Mouse (Mus musculus) liver, adult 2 months (tissue): ENCODE data around the gene Mlxip. TPM values are rescaled to one million over a fixed set of nuclear protein-coding genes. Genes with fewer than 3 reads are reported as not detected.

ENCODE experiments used
- DNase-seq: peaks from one replicate; pipeline ENCODE4 v3.0.0-alpha.2; 2011; ENCODE audit warnings: low read depth, low spot score; ENCODE audit errors: extremely low read depth
- H3K27ac ChIP-seq: fragments of 200-500 bp; replicated peaks from 2 replicates; pipeline ENCODE4 v1.5.1; 2012; ENCODE audit warnings: low read depth, mild to moderate bottlenecking, control low read depth, inconsistent platforms, low read length; ENCODE audit not compliant: insufficient read depth
- H3K27me3 ChIP-seq: fragments of 200-500 bp; 2 replicates; pipeline ENCODE4 v1.6.1; 2012; ENCODE audit warnings: mild to moderate bottlenecking, moderate library complexity, low read length, inconsistent platforms; ENCODE audit not compliant: control insufficient read depth, insufficient read depth
- H3K36me3 ChIP-seq: fragments of 200-500 bp; 2 replicates; pipeline ENCODE4 v1.6.1; 2012; ENCODE audit warnings: low read length, inconsistent platforms; ENCODE audit not compliant: control insufficient read depth, insufficient read depth
- H3K4me1 ChIP-seq: fragments of 200-500 bp; 2 replicates; pipeline ENCODE4 v1.6.1; 2011; ENCODE audit warnings: low read length; ENCODE audit not compliant: control insufficient read depth, insufficient read depth
- H3K4me3 ChIP-seq: fragments of 200-500 bp; 2 replicates; pipeline ENCODE4 v1.5.1; 2011; ENCODE audit warnings: low read depth, mild to moderate bottlenecking, control low read depth, low read length, moderate library complexity; ENCODE audit not compliant: insufficient read depth
- H3K79me2 ChIP-seq: fragments of 200-500 bp; 2 replicates; pipeline ENCODE4 v1.6.1; 2012; ENCODE audit warnings: inconsistent platforms, mild to moderate bottlenecking, low read length, moderate library complexity; ENCODE audit not compliant: control insufficient read depth, insufficient read depth
- H3K9ac ChIP-seq: fragments of 200-500 bp; 2 replicates; pipeline ENCODE4 v1.6.1; 2012; ENCODE audit warnings: low read depth, mild to moderate bottlenecking, control low read depth, inconsistent platforms, low read length
- CTCF ChIP-seq: fragments of 200-500 bp; IDR thresholded peaks from 2 replicates; pipeline ENCODE4 v1.5.1; 2011; ENCODE audit warnings: low read depth, low read length, control low read depth
- POLR2A ChIP-seq: fragments of 200-500 bp; IDR thresholded peaks from 2 replicates; pipeline ENCODE4 v1.6.1; 2011; ENCODE audit warnings: low read length, control low read depth; ENCODE audit not compliant: insufficient read depth; ENCODE audit errors: extremely low read depth
- WGBS: fragments of 180-500 bp; shearing (Covaris S2); methylation state at CpG from one replicate; pipeline ENCODE4 v1.1.7; 2018; 5-methylcytosine and 5-hydroxymethylcytosine counted together
- polyA plus RNA-seq: library from polyadenylated mRNA; depleted of rRNA; stranded (reverse); fragments of >200 nt; gene quantifications from 2 replicates; pipeline ENCODE4 v1.2.3, GENCODE M21; 2012
- total RNA-seq: library from RNA; depleted of rRNA; stranded (reverse); fragments of >200 nt; gene quantifications from 2 replicates; pipeline ENCODE4 v1.2.3, GENCODE M21; 2014

The Mlxip gene
- total and polyA plus RNA-seq, 2 experiments, result 2.0 to 5.1 TPM

GRCm38 (mm10) chr5:123397786-123398185 lies 3.2 kb downstream of the Mlxip start:
- Histone ChIP-seq H3K36me3 (no peaks in the 10 kb centered on the region), H3K9ac (no peak overlapping the region), H3K4me3 (peak overlapping the region; percentile 18; the same call in 1 of the 2 replicates), H3K27ac (peak overlapping the region; percentile 57), H3K4me1 (peaks cover 3% of the 10 kb centered on the region), H3K79me2 (peaks cover 16% of the 10 kb centered on the region; the same call in 1 of the 2 replicates), H3K27me3 (no peaks in the 10 kb centered on the region)
- WGBS, result 70% methylated on average over 11 of the region's 11 CpGs
- no peak for TF ChIP-seq POLR2A
- no peak for TF ChIP-seq CTCF
- peak; percentile 55 for DNase-seq

GRCm38 (mm10) chr5:123398856-123399498 lies 4.4 kb downstream of the Mlxip start:
- DNase-seq, result no peak
- H3K4me3 ChIP-seq, result no peak overlapping the region
- no peak overlapping the region for H3K27ac ChIP-seq
- H3K27me3 ChIP-seq, result no peaks in the 10 kb centered on the region
- H3K9ac ChIP-seq, result no peak overlapping the region
- TF ChIP-seq POLR2A (no peak), CTCF (no peak)
- H3K4me1 ChIP-seq, result peaks cover 2% of the 10 kb centered on the region
- 91% methylated on average over 4 of the region's 4 CpGs for WGBS
- H3K79me2 ChIP-seq, result peaks cover 16% of the 10 kb centered on the region; the same call in 1 of the 2 replicates
- H3K36me3 ChIP-seq, result no peaks in the 10 kb centered on the region

- H3K36me3 ChIP-seq, result no peaks in the 10 kb centered on the region
- DNase-seq, result no peak
- H3K27me3 ChIP-seq, result no peaks in the 10 kb centered on the region
- no peaks in the 10 kb centered on the region; the same call in none of the 2 replicates for H3K4me1 ChIP-seq
- TF ChIP-seq POLR2A (no peak), CTCF (no peak)
- H3K79me2 ChIP-seq, result peaks cover 18% of the 10 kb centered on the region; the same call in 1 of the 2 replicates
- WGBS, result 98% methylated on average over 3 of the region's 3 CpGs
- no peak overlapping the region for H3K9ac ChIP-seq
- H3K4me3 ChIP-seq, result no peak overlapping the region
- H3K27ac ChIP-seq, result no peak overlapping the region
Measured at GRCm38 (mm10) chr5:123404480-123404879, 9.9 kb downstream of the Mlxip start.

- WGBS, result 84% methylated on average over 2 of the region's 2 CpGs
Measured at GRCm38 (mm10) chr5:123406952-123407351, 12.4 kb downstream of the Mlxip start.

GRCm38 (mm10) chr5:123408176-123408575 lies 13.6 kb downstream of the Mlxip start:
- WGBS, result 84% methylated on average over 3 of the region's 3 CpGs
- Histone ChIP-seq H3K9ac (no peak overlapping the region), H3K79me2 (peaks cover 8% of the 10 kb centered on the region; the same call in 1 of the 2 replicates), H3K27me3 (no peaks in the 10 kb centered on the region), H3K36me3 (peaks cover 5% of the 10 kb centered on the region; the same call in 1 of the 2 replicates), H3K4me3 (no peak overlapping the region), H3K27ac (no peak overlapping the region), H3K4me1 (peaks cover 5% of the 10 kb centered on the region; the same call in 1 of the 2 replicates)
- DNase-seq, result no peak
- TF ChIP-seq POLR2A (no peak), CTCF (no peak)

More at GRCm38 (mm10) chr5:123406952-123407351, 12.4 kb downstream of the Mlxip start:
- Histone ChIP-seq H3K27ac (no peak overlapping the region), H3K9ac (no peak overlapping the region), H3K27me3 (no peaks in the 10 kb centered on the region), H3K4me3 (no peak overlapping the region), H3K79me2 (peaks cover 14% of the 10 kb centered on the region; the same call in 1 of the 2 replicates), H3K4me1 (peaks cover 3% of the 10 kb centered on the region), H3K36me3 (peaks cover 5% of the 10 kb centered on the region; the same call in 1 of the 2 replicates)
- DNase-seq, result no peak
- TF ChIP-seq POLR2A (no peak), CTCF (no peak)

GRCm38 (mm10) chr5:123412193-123412592 lies 17.6 kb downstream of the Mlxip start:
- TF ChIP-seq CTCF (no peak), POLR2A (no peak)
- WGBS, result 15% methylated on average over 4 of the region's 4 CpGs
- H3K27me3 ChIP-seq, result no peaks in the 10 kb centered on the region
- H3K79me2 ChIP-seq, result peaks cover 19% of the 10 kb centered on the region; the same call in 1 of the 2 replicates
- H3K9ac ChIP-seq, result no peak overlapping the region
- H3K36me3 ChIP-seq, result peaks cover 5% of the 10 kb centered on the region; the same call in 1 of the 2 replicates
- peaks cover 7% of the 10 kb centered on the region; the same call in 1 of the 2 replicates for H3K4me1 ChIP-seq
- H3K4me3 ChIP-seq, result no peak overlapping the region
- no peak overlapping the region for H3K27ac ChIP-seq
- peak; percentile 41 for DNase-seq
